Mouse (Mus musculus): ENCODE data around the gene Epha2.

Gene Epha2

GRCm38 (mm10) chr4:141334695-141335094 lies 33.7 kb downstream of the Epha2 start:
- DNase-seq, result no peak

GRCm38 (mm10) chr4:141335263-141335796 lies 34.3 kb downstream of the Epha2 start:
- DNase-seq, result no peak

GRCm38 (mm10) chr4:141336196-141336595 lies 35.2 kb downstream of the Epha2 start:
- DNase-seq, result no peak

GRCm38 (mm10) chr4:141337986-141338385 lies 36.9 kb downstream of the Epha2 start:
- no peak for DNase-seq

GRCm38 (mm10) chr4:141338853-141339252 lies 37.8 kb downstream of the Epha2 start:
- DNase-seq, result no peak

- DNase-seq, result no peak
These were observed 40.4 kb downstream of the Epha2 start for GRCm38 (mm10) chr4:141341477-141341876.

- DNase-seq, result no peak
These were observed 42.5 kb downstream of the Epha2 start for GRCm38 (mm10) chr4:141343515-141343914.

- no peak for DNase-seq
These were observed 44.2 kb downstream of the Epha2 start for GRCm38 (mm10) chr4:141345219-141345618.

GRCm38 (mm10) chr4:141347365-141347797 lies 46.3 kb downstream of the Epha2 start:
- no peak for DNase-seq

- no peak for DNase-seq
These were observed 47.6 kb downstream of the Epha2 start for GRCm38 (mm10) chr4:141348616-141349015.

- no peak for DNase-seq
These were observed 49.0 kb downstream of the Epha2 start for GRCm38 (mm10) chr4:141350015-141350414.

GRCm38 (mm10) chr4:141351972-141352371 lies 50.9 kb downstream of the Epha2 start:
- no peak for DNase-seq

- no peak for DNase-seq
These were observed 51.9 kb downstream of the Epha2 start for GRCm38 (mm10) chr4:141352986-141353385.

GRCm38 (mm10) chr4:141353868-141354267 lies 52.8 kb downstream of the Epha2 start:
- DNase-seq, result no peak

- no peak for DNase-seq
These were observed 56.8 kb downstream of the Epha2 start for GRCm38 (mm10) chr4:141357811-141358210.

GRCm38 (mm10) chr4:141359222-141359621 lies 58.2 kb downstream of the Epha2 start:
- no peak for DNase-seq

- DNase-seq, result no peak
These were observed 59.8 kb downstream of the Epha2 start for GRCm38 (mm10) chr4:141360846-141361245.

- peak; percentile 53 for DNase-seq
These were observed 62.0 kb downstream of the Epha2 start for GRCm38 (mm10) chr4:141362937-141363548.

GRCm38 (mm10) chr4:141365126-141365525 lies 64.1 kb downstream of the Epha2 start:
- DNase-seq, result no peak

- DNase-seq, result no peak
These were observed 64.8 kb downstream of the Epha2 start for GRCm38 (mm10) chr4:141365876-141366275.

- DNase-seq, result no peak
These were observed 67.2 kb downstream of the Epha2 start, which contains the start of gene Fam131c for GRCm38 (mm10) chr4:141367997-141368791. TSS of gene Fam131c (plus strand) at chr4:141368220.

GRCm38 (mm10) chr4:141372426-141372825 lies 71.4 kb downstream of the Epha2 start:
- DNase-seq, result no peak

All from cerebellum, adult 9-11 months (tissue).